Mouse (Mus musculus): ENCODE measurements around the gene Sv2b. TPM values are rescaled to one million over a fixed set of nuclear protein-coding genes. Genes with fewer than 3 reads are reported as not detected.
"Not testable (repeated sequence)": the region's sequence is repeated elsewhere in the genome, so short reads cannot be mapped to it uniquely, and the experiment has no call there.

Sv2b gene
- total and polyA plus RNA-seq, 3 experiments: 0.23 to 0.47 (median 0.43) TPM

DNA sequence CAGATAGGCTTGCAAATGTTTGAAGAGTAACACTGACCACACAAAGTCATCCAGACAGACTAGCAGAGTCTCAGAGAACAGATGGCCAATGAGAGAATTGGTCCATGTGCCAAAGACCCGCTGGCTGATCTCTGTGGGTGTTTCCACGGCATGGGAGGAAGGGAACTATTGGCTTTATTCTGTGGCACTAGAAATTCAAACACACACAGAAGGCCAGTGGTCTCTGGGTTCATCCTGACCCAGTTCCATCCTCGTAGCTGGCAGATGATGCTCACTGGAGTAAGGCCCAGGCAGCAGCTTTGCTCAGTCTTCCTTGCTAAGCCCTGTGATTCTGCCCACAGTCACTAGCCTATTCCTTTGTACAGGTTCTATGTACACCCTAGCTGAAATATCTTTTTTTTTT, 20.7 kb upstream of the Sv2b start:
- 71% methylated on average over 3 of the region's 3 CpGs for WGBS
- H3K79me2 ChIP-seq (replicated peaks; ENCODE audit: control insufficient read depth, insufficient read depth, low read length): no peaks in the 10 kb centered on the region
- no peak for DNase-seq
- TF ChIP-seq CTCF (IDR thresholded peaks at IDR 0.05) (no peak), EP300 (IDR thresholded peaks at IDR 0.05; ENCODE audit: insufficient read depth, low read depth, low read length) (no peak), POLR2A (IDR thresholded peaks at IDR 0.05; ENCODE audit: insufficient read depth, low read depth, low read length) (no peak)
- H3K27me3 ChIP-seq (ENCODE audit: control insufficient read depth, insufficient read depth, low read length): no peaks in the 10 kb centered on the region
- H3K4me1 ChIP-seq (ENCODE audit: control insufficient read depth, insufficient read depth, low read length): no peaks in the 10 kb centered on the region
- intact Hi-C loops (cut with DNase I): no loop called here
- H3K4me3 ChIP-seq: no peak overlapping the region
- H3K27ac ChIP-seq: no peak overlapping the region
- no peak overlapping the region for H3K9ac ChIP-seq (ENCODE audit: low read depth, low read length)
- H3K36me3 ChIP-seq (ENCODE audit: control insufficient read depth, insufficient read depth, low read length): no peaks in the 10 kb centered on the region

GRCm38 (mm10) chr7:75328721-75329362, 19.8 kb upstream of the Sv2b start:
- H3K79me2 ChIP-seq (replicated peaks; ENCODE audit: control insufficient read depth, insufficient read depth, low read length): no peaks in the 10 kb centered on the region
- H3K4me3 ChIP-seq: no peak overlapping the region
- no peaks in the 10 kb centered on the region for H3K36me3 ChIP-seq (ENCODE audit: control insufficient read depth, insufficient read depth, low read length)
- H3K9ac ChIP-seq (ENCODE audit: low read depth, low read length): no peak overlapping the region
- no peak for DNase-seq
- no peak for TF ChIP-seq CTCF (IDR thresholded peaks at IDR 0.05)
- no peak for TF ChIP-seq EP300 (IDR thresholded peaks at IDR 0.05; ENCODE audit: insufficient read depth, low read depth, low read length)
- 79% methylated on average over 3 of the region's 3 CpGs for WGBS
- intact Hi-C loops (cut with DNase I): no loop called here
- H3K27ac ChIP-seq: no peak overlapping the region
- no peaks in the 10 kb centered on the region for H3K27me3 ChIP-seq (ENCODE audit: control insufficient read depth, insufficient read depth, low read length)
- H3K4me1 ChIP-seq (ENCODE audit: control insufficient read depth, insufficient read depth, low read length): no peaks in the 10 kb centered on the region

- Histone ChIP-seq H3K27me3 (ENCODE audit: control insufficient read depth, insufficient read depth, low read length) (no peaks in the 10 kb centered on the region), H3K36me3 (ENCODE audit: control insufficient read depth, insufficient read depth, low read length) (no peaks in the 10 kb centered on the region), H3K4me3 (no peak overlapping the region), H3K79me2 (replicated peaks; ENCODE audit: control insufficient read depth, insufficient read depth, low read length) (no peaks in the 10 kb centered on the region), H3K9ac (ENCODE audit: low read depth, low read length) (no peak overlapping the region), H3K27ac (no peak overlapping the region), H3K4me1 (ENCODE audit: control insufficient read depth, insufficient read depth, low read length) (no peaks in the 10 kb centered on the region)
- intact Hi-C loops (cut with DNase I): no loop called here
- no peak for TF ChIP-seq EP300 (IDR thresholded peaks at IDR 0.05; ENCODE audit: insufficient read depth, low read depth, low read length)
- WGBS: 70% methylated on average over 1 of the region's 1 CpGs
- no peak for DNase-seq
Measured at GRCm38 (mm10) chr7:75325273-75325672, 16.2 kb upstream of the Sv2b start.

DNA sequence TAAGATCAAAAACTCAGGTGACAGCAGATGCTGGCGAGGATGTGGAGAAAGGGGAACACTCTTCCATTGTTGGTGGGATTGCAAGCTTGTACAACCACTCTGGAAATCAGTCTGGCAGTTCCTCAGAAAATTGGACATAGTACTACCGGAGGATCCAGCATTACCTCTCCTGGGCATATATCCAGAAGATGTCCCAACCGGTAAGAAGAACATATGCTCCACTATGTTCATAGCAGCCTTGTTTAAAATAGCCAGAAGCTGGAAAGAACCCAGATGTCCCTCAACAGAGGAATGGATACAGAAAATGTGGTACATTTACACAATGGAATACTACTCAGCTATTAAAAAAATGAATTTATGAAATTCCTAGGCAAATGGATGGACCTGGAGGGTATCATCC, 13.7 kb upstream of the Sv2b start:
- DNase-seq; H3K4me3 ChIP-seq; H3K9ac ChIP-seq (ENCODE audit: low read depth, low read length); intact Hi-C loops (cut with DNase I); H3K4me1 ChIP-seq (ENCODE audit: control insufficient read depth, insufficient read depth, low read length); H3K27ac ChIP-seq; H3K79me2 ChIP-seq (replicated peaks; ENCODE audit: control insufficient read depth, insufficient read depth, low read length); H3K36me3 ChIP-seq (ENCODE audit: control insufficient read depth, insufficient read depth, low read length); H3K27me3 ChIP-seq (ENCODE audit: control insufficient read depth, insufficient read depth, low read length): not testable (repeated sequence)
- 77% methylated on average over 3 of the region's 3 CpGs for WGBS

GRCm38 (mm10) chr7:75320009-75320408, 10.9 kb upstream of the Sv2b start:
- TF ChIP-seq EP300 (IDR thresholded peaks at IDR 0.05; ENCODE audit: insufficient read depth, low read depth, low read length) (no peak), CTCF (IDR thresholded peaks at IDR 0.05) (no peak), POLR2A (IDR thresholded peaks at IDR 0.05; ENCODE audit: insufficient read depth, low read depth, low read length) (no peak)
- intact Hi-C loops (cut with DNase I): no loop called here
- DNase-seq: no peak
- no peaks in the 10 kb centered on the region for H3K27me3 ChIP-seq (ENCODE audit: control insufficient read depth, insufficient read depth, low read length)
- no peak overlapping the region for H3K9ac ChIP-seq (ENCODE audit: low read depth, low read length)
- no peaks in the 10 kb centered on the region for H3K36me3 ChIP-seq (ENCODE audit: control insufficient read depth, insufficient read depth, low read length)
- no peaks in the 10 kb centered on the region for H3K79me2 ChIP-seq (replicated peaks; ENCODE audit: control insufficient read depth, insufficient read depth, low read length)
- no peak overlapping the region for H3K4me3 ChIP-seq
- no peak overlapping the region for H3K27ac ChIP-seq
- H3K4me1 ChIP-seq (ENCODE audit: control insufficient read depth, insufficient read depth, low read length): no peaks in the 10 kb centered on the region

- intact Hi-C loops (cut with DNase I): no loop called here
- no peaks in the 10 kb centered on the region for H3K79me2 ChIP-seq (replicated peaks; ENCODE audit: control insufficient read depth, insufficient read depth, low read length)
- TF ChIP-seq CTCF (IDR thresholded peaks at IDR 0.05) (no peak), POLR2A (IDR thresholded peaks at IDR 0.05; ENCODE audit: insufficient read depth, low read depth, low read length) (no peak)
- no peak overlapping the region for H3K27ac ChIP-seq
- H3K36me3 ChIP-seq (ENCODE audit: control insufficient read depth, insufficient read depth, low read length): no peaks in the 10 kb centered on the region
- DNase-seq: no peak
- H3K27me3 ChIP-seq (ENCODE audit: control insufficient read depth, insufficient read depth, low read length): no peaks in the 10 kb centered on the region
- no peak overlapping the region for H3K4me3 ChIP-seq
- 87% methylated on average over 1 of the region's 1 CpGs for WGBS
- H3K4me1 ChIP-seq (ENCODE audit: control insufficient read depth, insufficient read depth, low read length): no peaks in the 10 kb centered on the region
- no peak overlapping the region for H3K9ac ChIP-seq (ENCODE audit: low read depth, low read length)
Measured at GRCm38 (mm10) chr7:75318320-75318719, 9.3 kb upstream of the Sv2b start.

Measured in heart, adult 2 months (tissue).